Mouse (Mus musculus) midbrain, embryonic 11.5 days (tissue): Measurements from ENCODE around the gene Kcne1l. TPM values are rescaled to one million over a fixed set of nuclear protein-coding genes. Genes with fewer than 3 reads are reported as not detected.

Source experiments
- ATAC-seq: fragments of 200-750 bp; cut with Nextera tagmentation; 2 replicates; pipeline ENCODE4 v1.8.0; 2017; ENCODE audit warnings: moderate TSS enrichment, moderate library complexity; ENCODE audit not compliant: low FRiP score
- DNase-seq: peaks from one replicate; pipeline ENCODE4 v3.0.0; 2015; ENCODE audit warnings: low spot score; ENCODE audit errors: missing footprints
- H3K27ac ChIP-seq: fragments of 300-500 bp; sonication (generic); 2 replicates; pipeline ENCODE4 v1.5.1; 2014; ENCODE audit warnings: low read depth, low read length
- H3K27me3 ChIP-seq: fragments of 300-500 bp; sonication (generic); 2 replicates; pipeline ENCODE4 v1.6.1; 2014; ENCODE audit warnings: mild to moderate bottlenecking, low read length, moderate library complexity, mixed read lengths; ENCODE audit not compliant: control insufficient read depth, insufficient read depth
- H3K36me3 ChIP-seq: fragments of 300-500 bp; sonication (generic); 2 replicates; pipeline ENCODE4 v1.6.1; 2014; ENCODE audit warnings: mild to moderate bottlenecking, low read length, moderate library complexity, mixed read lengths; ENCODE audit not compliant: control insufficient read depth, insufficient read depth
- H3K4me1 ChIP-seq: fragments of 300-500 bp; sonication (generic); 2 replicates; pipeline ENCODE4 v1.6.1; 2014; ENCODE audit warnings: low read length; ENCODE audit not compliant: control insufficient read depth, insufficient read depth
- H3K4me2 ChIP-seq: fragments of 300-500 bp; sonication (generic); 2 replicates; pipeline ENCODE4 v1.6.1; 2014; ENCODE audit warnings: mild to moderate bottlenecking, moderate library complexity
- H3K4me3 ChIP-seq: fragments of 300-500 bp; sonication (generic); 2 replicates; pipeline ENCODE4 v1.5.1; 2014; ENCODE audit warnings: low read depth, low read length
- H3K9ac ChIP-seq: fragments of 300-500 bp; sonication (generic); 2 replicates; pipeline ENCODE4 v1.6.1; 2014; ENCODE audit warnings: low read length
- H3K9me3 ChIP-seq: fragments of 300-500 bp; sonication (generic); 2 replicates; pipeline ENCODE4 v1.6.1; 2016; ENCODE audit warnings: low read length; ENCODE audit not compliant: control insufficient read depth
- WGBS: fragments of 180-500 bp; shearing (Covaris S2); extraction: QIAGEN DNeasy Blood & Tissue Kit; methylation state at CpG from one replicate; pipeline ENCODE4 v1.1.7; 2014; 5-methylcytosine and 5-hydroxymethylcytosine counted together
- polyA plus RNA-seq: library from polyadenylated mRNA; unstranded; fragments of >200 nt; fragmentation: Nextera tagmentation; extraction: Ambion mirVana; gene quantifications from 2 replicates; pipeline ENCODE4 v1.2.1, GENCODE M21; 2014

Gene Kcne1l
- polyA plus RNA-seq, 1 experiment from 2014 or later: 15.1 TPM

DNA sequence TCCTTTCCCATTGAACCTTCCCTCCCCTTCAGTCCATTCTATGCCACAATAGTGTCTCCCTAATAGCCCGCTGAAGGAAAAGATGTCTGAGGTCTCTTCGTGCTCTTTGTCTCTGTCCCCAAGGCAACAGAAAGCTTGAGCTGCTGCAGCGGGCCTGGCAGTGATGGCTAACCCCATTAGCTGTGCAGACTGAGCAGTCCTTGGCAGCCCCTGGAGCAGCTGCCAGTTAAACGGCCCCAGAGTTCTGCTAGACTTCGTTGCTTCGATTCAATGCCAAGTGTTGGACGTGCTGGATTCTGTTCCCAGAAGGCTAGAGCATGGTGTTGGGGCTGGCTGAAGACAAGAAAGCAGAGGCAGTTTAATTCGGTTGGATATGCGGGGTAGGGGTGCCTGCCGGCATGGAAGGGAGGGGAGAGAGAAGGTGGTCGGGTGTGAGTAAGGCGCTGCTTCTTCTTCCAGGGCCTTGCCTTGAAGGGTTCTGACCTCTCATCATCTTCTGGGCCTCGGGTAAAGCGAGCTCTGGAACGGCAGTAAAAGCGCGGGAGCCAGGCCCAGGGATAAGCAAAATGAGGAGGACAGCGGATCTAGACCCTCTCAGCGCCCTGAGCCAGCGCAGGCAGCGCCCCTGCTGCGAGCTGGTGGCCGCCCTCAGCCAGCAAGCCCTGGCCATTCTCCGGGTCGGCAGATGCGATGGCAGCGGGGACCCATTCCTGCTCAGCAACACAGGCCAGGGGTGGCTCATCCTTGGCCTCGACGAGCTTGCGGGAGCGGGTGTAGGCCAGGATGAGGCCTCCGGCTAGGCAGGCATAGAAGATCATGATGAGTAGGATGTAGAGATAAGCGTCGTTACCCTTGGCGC, 855 bp downstream of the Kcne1l start:
- peak; percentile 61 for ATAC-seq
- H3K9me3 ChIP-seq: no peaks in the 10 kb centered on the region
- no peaks in the 10 kb centered on the region for H3K36me3 ChIP-seq
- H3K4me2 ChIP-seq: peak overlapping the region; percentile 44
- no peaks in the 10 kb centered on the region for H3K4me1 ChIP-seq
- peak overlapping the region; percentile 49 for H3K9ac ChIP-seq
- no peak overlapping the region for H3K27ac ChIP-seq
- WGBS: 29% methylated on average over 34 of the region's 35 CpGs
- DNase-seq: peak; percentile 85
- H3K4me3 ChIP-seq: peak overlapping the region; percentile 18
- peaks cover 17% of the 10 kb centered on the region for H3K27me3 ChIP-seq

DNA sequence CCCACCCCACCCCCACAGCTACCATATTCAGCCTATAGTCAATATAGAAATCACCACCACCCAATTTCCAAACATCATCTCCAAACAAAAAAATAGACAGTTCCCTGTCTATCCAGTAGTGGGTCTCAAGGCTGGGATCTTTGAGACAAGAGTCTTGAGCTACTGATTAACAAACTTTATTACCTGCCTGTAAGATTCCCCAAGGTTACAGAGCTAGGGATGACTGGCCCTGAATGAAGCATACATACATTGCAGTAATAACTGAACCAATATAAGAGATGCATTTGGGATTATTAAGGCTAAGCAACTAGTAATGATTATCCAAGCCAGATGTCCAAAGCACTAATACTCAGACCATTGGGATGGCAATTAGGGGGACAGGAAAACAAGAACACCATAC, 1.5 kb downstream of the Kcne1l start:
- no peak overlapping the region for H3K4me3 ChIP-seq

DNA sequence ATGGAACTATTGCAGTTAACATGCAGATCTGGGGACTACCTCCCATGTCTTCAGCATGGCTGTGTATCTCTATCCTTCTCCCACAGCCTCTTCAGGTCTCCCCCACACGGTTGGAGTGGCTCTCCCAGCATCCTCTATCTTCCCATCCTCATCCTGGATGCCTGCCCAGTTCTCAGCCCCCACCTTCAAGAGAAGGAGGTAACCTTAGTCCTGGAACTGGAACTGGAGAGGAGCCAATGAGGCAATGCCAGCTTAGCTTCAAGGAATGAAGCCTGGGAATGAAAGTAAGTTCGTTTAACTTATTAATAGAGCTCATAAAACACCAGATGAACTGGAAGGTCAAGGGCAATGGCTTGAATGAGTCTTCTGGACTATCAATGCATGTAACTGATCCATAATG, 2.6 kb downstream of the Kcne1l start:
- H3K4me2 ChIP-seq: no peak overlapping the region
- no peak for ATAC-seq
- H3K4me3 ChIP-seq: no peak overlapping the region
- H3K27ac ChIP-seq: no peak overlapping the region
- H3K9ac ChIP-seq: no peak overlapping the region
- WGBS: 59% methylated on average over 2 of the region's 2 CpGs
- no peaks in the 10 kb centered on the region for H3K9me3 ChIP-seq
- DNase-seq: no peak
- no peaks in the 10 kb centered on the region for H3K4me1 ChIP-seq
- no peaks in the 10 kb centered on the region for H3K36me3 ChIP-seq
- peaks cover 17% of the 10 kb centered on the region for H3K27me3 ChIP-seq

More for the DNA sequence above, 1.5 kb downstream of the Kcne1l start:
- H3K27ac ChIP-seq: no peak overlapping the region
- H3K9me3 ChIP-seq: no peaks in the 10 kb centered on the region
- H3K4me1 ChIP-seq: no peaks in the 10 kb centered on the region
- ATAC-seq (no peak), DNase-seq (peak; percentile 85)
- H3K9ac ChIP-seq: no peak overlapping the region
- H3K36me3 ChIP-seq: no peaks in the 10 kb centered on the region
- H3K27me3 ChIP-seq: peaks cover 17% of the 10 kb centered on the region
- H3K4me2 ChIP-seq: no peak overlapping the region

DNA sequence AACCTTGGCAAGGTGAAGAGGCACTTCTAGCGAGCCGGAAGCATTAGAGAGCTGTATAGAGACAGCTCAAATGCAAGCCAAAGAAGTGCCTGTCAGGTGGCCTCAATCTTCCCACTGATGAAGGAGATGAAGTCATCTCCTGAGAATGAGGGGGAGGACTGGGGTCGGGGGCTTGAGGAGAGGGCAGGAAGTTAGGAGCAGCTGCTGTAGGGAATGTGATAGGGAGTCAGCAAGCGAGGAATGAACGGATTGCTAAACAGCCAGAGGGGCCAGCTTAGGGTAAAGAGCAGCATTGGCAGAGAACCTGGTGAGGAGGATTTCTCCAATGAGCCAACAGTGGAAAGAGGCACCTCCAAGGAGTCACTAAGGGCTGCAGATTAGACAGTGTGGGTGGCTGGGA, 20.2 kb downstream of the Kcne1l start:
- Histone ChIP-seq H3K9ac (no peak overlapping the region), H3K27me3 (peaks cover 3% of the 10 kb centered on the region; the same call in 1 of the 2 replicates), H3K4me3 (no peak overlapping the region), H3K9me3 (no peaks in the 10 kb centered on the region), H3K4me1 (no peaks in the 10 kb centered on the region), H3K36me3 (no peaks in the 10 kb centered on the region), H3K27ac (no peak overlapping the region), H3K4me2 (no peak overlapping the region)
- no peak for ATAC-seq
- DNase-seq: no peak
- 58% methylated on average over 5 of the region's 5 CpGs for WGBS

DNA sequence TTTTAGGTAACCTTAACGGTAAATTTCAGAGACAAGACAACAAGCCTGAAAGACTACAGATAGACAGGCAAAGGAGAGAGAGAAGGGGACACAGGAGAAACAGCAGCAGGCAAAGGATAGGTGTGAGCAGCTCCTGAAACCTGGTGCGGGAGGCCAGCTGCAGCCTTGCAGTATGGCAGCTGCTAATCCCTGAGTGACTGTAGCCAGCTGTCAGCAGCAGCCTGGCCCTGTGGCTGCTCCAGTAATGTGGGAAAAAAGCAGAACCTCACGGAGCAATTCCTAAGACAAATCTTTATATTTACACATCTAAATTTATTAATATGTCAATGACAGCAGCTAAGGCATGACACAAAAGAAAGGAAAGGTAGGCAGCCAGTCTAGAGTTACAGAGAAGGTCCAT, 29.5 kb downstream of the Kcne1l start:
- Histone ChIP-seq H3K36me3 (no peaks in the 10 kb centered on the region), H3K9me3 (no peaks in the 10 kb centered on the region), H3K9ac (no peak overlapping the region), H3K4me2 (no peak overlapping the region), H3K27me3 (peaks cover 10% of the 10 kb centered on the region), H3K4me3 (no peak overlapping the region), H3K4me1 (no peaks in the 10 kb centered on the region), H3K27ac (no peak overlapping the region)
- DNase-seq (no peak), ATAC-seq (no peak)
- 65% methylated on average over 3 of the region's 3 CpGs for WGBS

DNA sequence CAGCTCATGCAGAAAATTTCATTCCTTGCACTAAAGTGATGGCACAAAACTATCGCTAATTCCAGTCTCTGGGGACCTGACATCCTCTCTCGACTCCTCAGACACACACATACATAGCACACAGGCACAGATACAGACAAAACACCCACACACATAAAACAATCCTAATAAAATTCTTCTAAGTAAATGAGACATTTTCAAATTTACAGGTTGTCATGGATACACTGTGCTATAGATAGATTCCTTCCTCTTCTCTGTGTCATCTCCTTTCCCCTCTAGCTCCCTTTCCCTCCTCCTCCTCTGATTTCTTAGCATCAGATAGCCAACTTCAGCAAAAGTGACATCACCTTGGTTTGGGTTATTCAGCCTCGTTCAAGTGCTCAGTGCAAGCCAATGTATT, 30.1 kb downstream of the Kcne1l start:
- no peak for ATAC-seq
- WGBS: 71% methylated on average over 3 of the region's 3 CpGs
- H3K27me3 ChIP-seq: peaks cover 9% of the 10 kb centered on the region

More for the DNA sequence above, 30.1 kb downstream of the Kcne1l start:
- Histone ChIP-seq H3K9ac (no peak overlapping the region), H3K4me1 (no peaks in the 10 kb centered on the region), H3K27ac (no peak overlapping the region), H3K36me3 (no peaks in the 10 kb centered on the region), H3K9me3 (no peaks in the 10 kb centered on the region), H3K4me2 (no peak overlapping the region), H3K4me3 (no peak overlapping the region)
- DNase-seq: no peak

Other genes with a start within 250 kb of the Kcne1l start
- 0.11 TPM in 1 of 2 replicates, not detected in the other for gene Gucy2f, start 109.4 kb downstream of the Kcne1l start, polyA plus RNA-seq
- gene Nxt2, start 79.5 kb downstream of the Kcne1l start, polyA plus RNA-seq: 13.2 and 13.3 TPM in 2 replicates
- gene Acsl4, start 84.2 kb upstream of the Kcne1l start, polyA plus RNA-seq: 27.1 and 32.8 TPM in 2 replicates